Mouse (Mus musculus): ENCODE measurements at regions not wholly inside any gene's neighbourhood (a gene's known extent, or its start where the extent isn't known, plus 50 kb on each side); places are given as distances from the start of the nearest gene placed in this dataset.

DNA sequence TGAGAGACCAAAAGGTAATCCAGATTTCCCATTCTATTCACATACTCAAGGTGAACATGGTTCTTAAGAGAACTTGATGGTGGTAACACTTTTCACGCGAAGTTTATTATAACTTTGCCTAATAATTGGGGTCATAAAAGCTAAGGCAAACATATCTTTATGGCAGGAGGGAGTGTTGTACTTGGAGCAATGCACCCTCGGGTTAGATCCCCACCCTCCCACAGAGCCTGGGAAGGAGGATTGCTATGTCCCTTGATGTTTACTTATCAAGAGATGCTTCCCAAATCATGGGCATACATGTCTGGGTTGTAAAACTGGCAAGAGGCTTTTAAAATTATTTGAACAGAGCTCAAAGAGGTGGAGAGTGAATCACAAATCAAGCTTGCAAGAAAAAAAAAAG is 180.5 kb downstream of the Ppp1r3a start:
- TF ChIP-seq CTCF (IDR thresholded peaks at IDR 0.05) (no peak), EP300 (IDR thresholded peaks at IDR 0.05) (no peak)

Measured in lung, postnatal 0 days (tissue).